Mouse (Mus musculus) embryonic facial prominence, embryonic 13.5 days (tissue): Measurements from ENCODE around the gene Gm11444. TPM values are rescaled to one million over a fixed set of nuclear protein-coding genes. Genes with fewer than 3 reads are reported as not detected.

Source experiments
- ATAC-seq: fragments of 200-750 bp; cut with Nextera tagmentation; 2 replicates; pipeline ENCODE4 v1.8.0; 2017; ENCODE audit warnings: low read depth; ENCODE audit not compliant: insufficient number of reproducible peaks, insufficient read depth, low FRiP score, low TSS enrichment
- H3K27ac ChIP-seq: fragments of 300-500 bp; sonication (generic); 2 replicates; pipeline ENCODE4 v1.5.1; 2015; ENCODE audit warnings: moderate library complexity, mild to moderate bottlenecking, inconsistent platforms
- H3K27me3 ChIP-seq: fragments of 300-500 bp; sonication (generic); 2 replicates; pipeline ENCODE4 v1.6.1; 2015; ENCODE audit warnings: mild to moderate bottlenecking, inconsistent platforms
- H3K36me3 ChIP-seq: fragments of 300-500 bp; sonication (generic); 2 replicates; pipeline ENCODE4 v1.6.1; 2015; ENCODE audit warnings: mild to moderate bottlenecking, inconsistent platforms
- H3K4me1 ChIP-seq: fragments of 300-500 bp; sonication (generic); 2 replicates; pipeline ENCODE4 v1.6.1; 2015; ENCODE audit warnings: inconsistent platforms
- H3K4me2 ChIP-seq: fragments of 300-500 bp; sonication (generic); 2 replicates; pipeline ENCODE4 v1.6.1; 2015; ENCODE audit warnings: moderate library complexity, mild to moderate bottlenecking, inconsistent platforms
- H3K4me3 ChIP-seq: fragments of 300-500 bp; sonication (generic); 2 replicates; pipeline ENCODE4 v1.5.1; 2015; ENCODE audit warnings: mild to moderate bottlenecking, inconsistent platforms
- H3K9ac ChIP-seq: fragments of 300-500 bp; sonication (generic); 2 replicates; pipeline ENCODE4 v1.6.1; 2015; ENCODE audit warnings: mild to moderate bottlenecking, inconsistent platforms
- H3K9me3 ChIP-seq: fragments of 300-500 bp; sonication (generic); 2 replicates; pipeline ENCODE4 v1.6.1; 2016; ENCODE audit warnings: inconsistent platforms
- WGBS: fragments of 180-500 bp; shearing (Covaris S2); methylation state at CpG from one replicate; pipeline ENCODE4 v1.1.7; 2015; ENCODE audit warnings: mixed read lengths; 5-methylcytosine and 5-hydroxymethylcytosine counted together
- polyA plus RNA-seq: library from polyadenylated mRNA; unstranded; fragments of >200 nt; fragmentation: Nextera tagmentation; extraction: Ambion mirVana; gene quantifications from 2 replicates; pipeline ENCODE4 v1.2.1, GENCODE M21; 2015

Gm11444 gene
- polyA plus RNA-seq, 1 experiment from 2014 or later = not detected

GRCm38 (mm10) chr11:85889056-85889729, 39.1 kb upstream of the Gm11444 start:
- Histone ChIP-seq H3K27me3 (peaks cover 93% of the 10 kb centered on the region), H3K27ac (no peak overlapping the region), H3K4me3 (no peak overlapping the region), H3K9me3 (no peaks in the 10 kb centered on the region), H3K4me2 (no peak overlapping the region), H3K36me3 (no peaks in the 10 kb centered on the region), H3K4me1 (peaks cover 29% of the 10 kb centered on the region), H3K9ac (no peak overlapping the region)
- WGBS = 41% methylated on average over 8 of the region's 8 CpGs
- no peak for ATAC-seq

GRCm38 (mm10) chr11:85888451-85888961, 38.4 kb upstream of the Gm11444 start:
- H3K27ac ChIP-seq = no peak overlapping the region

GRCm38 (mm10) chr11:85887801-85888450, 37.8 kb upstream of the Gm11444 start:
- peaks cover 88% of the 10 kb centered on the region for H3K27me3 ChIP-seq
- H3K27ac ChIP-seq = no peak overlapping the region
- no peak for ATAC-seq
- peak overlapping the region; percentile 15 for H3K4me3 ChIP-seq
- H3K36me3 ChIP-seq = no peaks in the 10 kb centered on the region
- 3% methylated on average over 17 of the region's 17 CpGs for WGBS
- H3K9me3 ChIP-seq = no peaks in the 10 kb centered on the region
- H3K9ac ChIP-seq = 0 out of 2 replicates have a peak overlapping the region, but pooled peaks have one; percentile 32
- peak overlapping the region; percentile 38 for H3K4me2 ChIP-seq
- peaks cover 29% of the 10 kb centered on the region for H3K4me1 ChIP-seq

More at GRCm38 (mm10) chr11:85888451-85888961, 38.4 kb upstream of the Gm11444 start:
- no peaks in the 10 kb centered on the region for H3K9me3 ChIP-seq
- H3K4me3 ChIP-seq = peak overlapping the region; percentile 15
- H3K9ac ChIP-seq = 0 out of 2 replicates have a peak overlapping the region, but pooled peaks have one; percentile 32
- WGBS = 8% methylated on average over 26 of the region's 26 CpGs
- H3K4me1 ChIP-seq = peaks cover 29% of the 10 kb centered on the region
- H3K4me2 ChIP-seq = peak overlapping the region; percentile 38
- no peaks in the 10 kb centered on the region for H3K36me3 ChIP-seq
- no peak for ATAC-seq
- H3K27me3 ChIP-seq = peaks cover 91% of the 10 kb centered on the region

GRCm38 (mm10) chr11:85887273-85887672, 37.1 kb upstream of the Gm11444 start:
- H3K9me3 ChIP-seq = no peaks in the 10 kb centered on the region
- no peak overlapping the region for H3K4me3 ChIP-seq
- H3K27me3 ChIP-seq = peaks cover 84% of the 10 kb centered on the region
- H3K27ac ChIP-seq = no peak overlapping the region
- 25% methylated on average over 6 of the region's 6 CpGs for WGBS
- no peaks in the 10 kb centered on the region for H3K36me3 ChIP-seq
- H3K9ac ChIP-seq = no peak overlapping the region
- peaks cover 29% of the 10 kb centered on the region for H3K4me1 ChIP-seq
- no peak overlapping the region for H3K4me2 ChIP-seq
- ATAC-seq = no peak

GRCm38 (mm10) chr11:85886429-85886785, 36.3 kb upstream of the Gm11444 start:
- ATAC-seq = no peak
- H3K27ac ChIP-seq = no peak overlapping the region
- no peaks in the 10 kb centered on the region for H3K36me3 ChIP-seq
- H3K4me1 ChIP-seq = peaks cover 29% of the 10 kb centered on the region
- no peaks in the 10 kb centered on the region for H3K9me3 ChIP-seq
- peak overlapping the region; percentile 33 for H3K4me2 ChIP-seq
- peaks cover 79% of the 10 kb centered on the region for H3K27me3 ChIP-seq
- H3K9ac ChIP-seq = no peak overlapping the region
- 3% methylated on average over 22 of the region's 22 CpGs for WGBS
- H3K4me3 ChIP-seq = peak overlapping the region; percentile 15

GRCm38 (mm10) chr11:85885665-85886428, 35.7 kb upstream of the Gm11444 start, which contains the start of gene Tbx4:
TSS of gene Tbx4 (plus strand) at chr11:85886422.
- H3K27me3 ChIP-seq = peaks cover 78% of the 10 kb centered on the region
- WGBS = 18% methylated on average over 21 of the region's 28 CpGs
- no peak within 1 kb of the TSS for H3K27ac ChIP-seq
- ATAC-seq = no peak
- H3K9ac ChIP-seq = no peak within 1 kb of the TSS
- peaks cover 24% of the 10 kb centered on the region for H3K4me1 ChIP-seq
- no peaks in the 10 kb centered on the region for H3K9me3 ChIP-seq
- peak within 1 kb of the TSS; percentile 33 for H3K4me2 ChIP-seq
- peak within 1 kb of the TSS; percentile 15 for H3K4me3 ChIP-seq
- H3K36me3 ChIP-seq = no peaks in the 10 kb centered on the region

- Histone ChIP-seq H3K36me3 (no peaks in the 10 kb centered on the region), H3K4me2 (no peak overlapping the region), H3K4me1 (peaks cover 14% of the 10 kb centered on the region), H3K27ac (no peak overlapping the region), H3K4me3 (no peak overlapping the region), H3K27me3 (peaks cover 72% of the 10 kb centered on the region), H3K9ac (no peak overlapping the region), H3K9me3 (no peaks in the 10 kb centered on the region)
- 35% methylated on average over 4 of the region's 4 CpGs for WGBS
- no peak for ATAC-seq
Observed at GRCm38 (mm10) chr11:85884498-85884897, 34.4 kb upstream of the Gm11444 start.

GRCm38 (mm10) chr11:85876059-85876788, 26.1 kb upstream of the Gm11444 start:
- no peaks in the 10 kb centered on the region for H3K4me1 ChIP-seq
- no peaks in the 10 kb centered on the region for H3K36me3 ChIP-seq
- H3K27ac ChIP-seq = no peak overlapping the region
- H3K9ac ChIP-seq = no peak overlapping the region
- ATAC-seq = no peak
- H3K9me3 ChIP-seq = no peaks in the 10 kb centered on the region
- 42% methylated on average over 24 of the region's 24 CpGs for WGBS
- no peak overlapping the region for H3K4me3 ChIP-seq
- peak overlapping the region; percentile 26; the same call in 1 of the 2 replicates for H3K4me2 ChIP-seq
- peaks cover 13% of the 10 kb centered on the region for H3K27me3 ChIP-seq

- Histone ChIP-seq H3K4me2 (no peak overlapping the region), H3K9me3 (no peaks in the 10 kb centered on the region)
- 38% methylated on average over 7 of the region's 7 CpGs for WGBS
Observed at GRCm38 (mm10) chr11:85864363-85864762, 14.2 kb upstream of the Gm11444 start.

GRCm38 (mm10) chr11:85857997-85858698, 8.0 kb upstream of the Gm11444 start:
- H3K27ac ChIP-seq = no peak overlapping the region
- 0 out of 2 replicates have a peak, but pooled peaks cover 3% of the 10 kb centered on the region for H3K9me3 ChIP-seq
- H3K4me1 ChIP-seq = no peaks in the 10 kb centered on the region
- 15% methylated on average over 6 of the region's 6 CpGs for WGBS
- no peak overlapping the region for H3K4me2 ChIP-seq
- no peak overlapping the region for H3K9ac ChIP-seq
- H3K4me3 ChIP-seq = no peak overlapping the region
- no peaks in the 10 kb centered on the region for H3K36me3 ChIP-seq
- ATAC-seq = no peak
- no peaks in the 10 kb centered on the region for H3K27me3 ChIP-seq

More at GRCm38 (mm10) chr11:85864363-85864762, 14.2 kb upstream of the Gm11444 start:
- no peak overlapping the region for H3K27ac ChIP-seq
- H3K9ac ChIP-seq = no peak overlapping the region
- no peak for ATAC-seq
- H3K4me1 ChIP-seq = no peaks in the 10 kb centered on the region
- H3K36me3 ChIP-seq = no peaks in the 10 kb centered on the region
- H3K4me3 ChIP-seq = no peak overlapping the region
- H3K27me3 ChIP-seq = no peaks in the 10 kb centered on the region
